Mouse (Mus musculus): ENCODE measurements around the gene Coro7.

- TF ChIP-seq POLR2A (IDR thresholded peaks at IDR 0.05; ENCODE audit: extremely low read depth, insufficient read depth, low read length) (no peak), CTCF (IDR thresholded peaks at IDR 0.05; ENCODE audit: low read depth, low read length) (no peak)
Observed at GRCm38 (mm10) chr16:4652707-4653416, 26.7 kb downstream of the Coro7 start.
